Mouse (Mus musculus) embryonic facial prominence, embryonic 11.5 days (tissue): ENCODE measurements around the gene Fbln1. TPM values are rescaled to one million over a fixed set of nuclear protein-coding genes. Genes with fewer than 3 reads are reported as not detected.

Experiments
- ATAC-seq: fragments of 200-750 bp; cut with Nextera tagmentation; replicated peaks from 2 replicates; pipeline ENCODE4 v1.8.0; 2017; ENCODE audit warnings: low read depth; ENCODE audit not compliant: insufficient number of reproducible peaks, low FRiP score, low TSS enrichment
- DNase-seq: peaks from one replicate; pipeline ENCODE4 v3.0.0-alpha.2; 2015; ENCODE audit warnings: low spot score
- H3K27ac ChIP-seq: fragments of 300-500 bp; sonication (generic); replicated peaks from 2 replicates; pipeline ENCODE4 v1.5.1; 2014; ENCODE audit warnings: mild to moderate bottlenecking, low read depth, low read length, control low read depth
- H3K27me3 ChIP-seq: fragments of 300-500 bp; sonication (generic); 2 replicates; pipeline ENCODE4 v1.6.1; 2014; ENCODE audit warnings: mild to moderate bottlenecking, low read length, moderate library complexity, mixed read lengths; ENCODE audit not compliant: control insufficient read depth, insufficient read depth
- H3K36me3 ChIP-seq: fragments of 300-500 bp; sonication (generic); replicated peaks from 2 replicates; pipeline ENCODE4 v1.6.1; 2014; ENCODE audit warnings: low read depth, mild to moderate bottlenecking, low read length, moderate library complexity, mixed read lengths; ENCODE audit not compliant: control insufficient read depth, insufficient read depth
- H3K4me1 ChIP-seq: fragments of 300-500 bp; sonication (generic); 2 replicates; pipeline ENCODE4 v1.6.1; 2014; ENCODE audit warnings: low read length, mixed read lengths; ENCODE audit not compliant: control insufficient read depth, insufficient read depth
- H3K4me2 ChIP-seq: fragments of 300-500 bp; sonication (generic); 2 replicates; pipeline ENCODE4 v1.6.1; 2014; ENCODE audit warnings: low read depth, mild to moderate bottlenecking, control low read depth, low read length, moderate library complexity
- H3K4me3 ChIP-seq: fragments of 300-500 bp; sonication (generic); 2 replicates; pipeline ENCODE4 v1.5.1; 2014; ENCODE audit warnings: low read depth, low read length, control low read depth
- H3K9ac ChIP-seq: fragments of 300-500 bp; sonication (generic); replicated peaks from 2 replicates; pipeline ENCODE4 v1.6.1; 2014; ENCODE audit warnings: mild to moderate bottlenecking, control low read depth, low read length
- H3K9me3 ChIP-seq: fragments of 300-500 bp; sonication (generic); replicated peaks from 2 replicates; pipeline ENCODE4 v1.6.1; 2016; ENCODE audit warnings: mild to moderate bottlenecking, low read length, inconsistent platforms, mixed read lengths; ENCODE audit not compliant: control insufficient read depth
- WGBS: fragments of 180-500 bp; shearing (Covaris S2); extraction: QIAGEN DNeasy Blood & Tissue Kit; methylation state at CpG from one replicate; pipeline ENCODE4 v1.1.7; 2014; 5-methylcytosine and 5-hydroxymethylcytosine counted together
- polyA plus RNA-seq: library from polyadenylated mRNA; unstranded; fragments of >200 nt; fragmentation: Nextera tagmentation; extraction: Ambion mirVana; gene quantifications from 2 replicates; pipeline ENCODE4 v1.2.1, GENCODE M21; 2014

Gene Fbln1
- polyA plus RNA-seq, 1 experiment from 2014 or later, result 200 TPM

DNA sequence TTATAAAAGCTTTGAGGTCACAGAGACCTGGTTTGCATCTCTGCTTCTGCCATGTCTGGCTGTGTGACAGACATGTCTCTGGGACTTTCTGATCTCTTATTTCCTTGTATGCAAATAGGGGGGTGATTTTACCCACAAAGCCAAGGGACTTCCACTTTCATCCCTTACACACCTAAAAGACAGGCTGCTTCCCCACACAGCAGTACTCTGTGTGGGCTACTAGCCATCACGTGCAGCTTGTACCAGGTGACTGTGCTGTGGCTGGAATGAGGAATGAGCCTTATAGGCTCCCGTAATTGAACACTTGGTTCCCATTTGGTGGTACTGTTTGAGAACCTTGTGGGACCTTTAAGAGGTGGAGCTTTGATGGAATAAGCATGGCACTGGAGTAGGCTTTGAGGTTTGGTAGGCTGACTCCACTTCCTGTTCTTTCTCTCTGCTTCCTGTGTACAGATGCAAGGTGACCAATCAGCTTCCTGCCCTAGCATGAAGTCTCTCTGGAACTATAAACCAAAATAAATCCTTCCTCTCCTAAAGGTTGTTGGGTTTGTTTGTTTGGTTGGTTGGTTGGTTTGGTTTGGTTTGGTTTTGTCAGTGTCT is 101.4 kb downstream of the Fbln1 start:
- ATAC-seq, result no peak
- no peak overlapping the region for H3K9ac ChIP-seq
- no peak overlapping the region for H3K27ac ChIP-seq
- no peaks in the 10 kb centered on the region for H3K27me3 ChIP-seq
- H3K9me3 ChIP-seq, result no peaks in the 10 kb centered on the region
- no peak overlapping the region for H3K4me3 ChIP-seq
- no peak overlapping the region for H3K4me2 ChIP-seq
- H3K36me3 ChIP-seq, result no peaks in the 10 kb centered on the region
- whole genome bisulfite sequencing, result 88% methylated on average over 2 of the region's 2 CpGs
- H3K4me1 ChIP-seq, result no peaks in the 10 kb centered on the region
- DNase-seq, result no peak

DNA sequence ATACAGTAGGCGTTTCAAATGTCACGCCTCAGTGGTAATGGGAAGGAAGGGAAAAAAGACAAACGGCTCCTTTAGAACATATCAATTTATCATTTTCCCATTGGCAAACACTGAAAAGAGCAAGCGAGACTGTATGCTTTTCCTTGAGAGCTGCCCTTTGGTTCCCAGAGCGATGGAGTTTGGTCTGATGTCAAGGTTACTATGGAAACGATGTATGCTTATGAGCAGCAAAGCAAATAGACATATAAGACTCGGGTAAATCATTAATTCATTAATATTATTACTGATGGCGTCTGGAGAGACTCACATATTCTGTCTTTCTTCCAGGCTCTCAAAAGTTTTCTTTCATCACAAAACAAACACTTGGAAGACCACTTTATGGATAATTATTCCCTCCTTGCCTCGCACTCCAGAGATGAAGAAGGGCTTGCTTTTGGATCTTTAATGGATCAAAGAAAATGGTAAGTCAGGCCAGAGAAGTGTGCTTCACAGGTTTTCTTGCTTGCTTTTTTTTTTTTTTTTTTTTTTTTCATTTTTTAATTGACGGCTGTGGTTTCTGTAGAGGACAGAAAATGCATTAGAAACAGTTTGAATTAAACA is 105.4 kb downstream of the Fbln1 start:
- ATAC-seq (no peak), DNase-seq (no peak)
- H3K27ac ChIP-seq, result no peak overlapping the region
- H3K4me1 ChIP-seq, result no peaks in the 10 kb centered on the region
- no peaks in the 10 kb centered on the region for H3K9me3 ChIP-seq
- 85% methylated on average over 10 of the region's 10 CpGs for WGBS
- H3K36me3 ChIP-seq, result no peaks in the 10 kb centered on the region
- no peak overlapping the region for H3K4me2 ChIP-seq
- H3K9ac ChIP-seq, result no peak overlapping the region
- H3K4me3 ChIP-seq, result no peak overlapping the region
- H3K27me3 ChIP-seq, result no peaks in the 10 kb centered on the region

DNA sequence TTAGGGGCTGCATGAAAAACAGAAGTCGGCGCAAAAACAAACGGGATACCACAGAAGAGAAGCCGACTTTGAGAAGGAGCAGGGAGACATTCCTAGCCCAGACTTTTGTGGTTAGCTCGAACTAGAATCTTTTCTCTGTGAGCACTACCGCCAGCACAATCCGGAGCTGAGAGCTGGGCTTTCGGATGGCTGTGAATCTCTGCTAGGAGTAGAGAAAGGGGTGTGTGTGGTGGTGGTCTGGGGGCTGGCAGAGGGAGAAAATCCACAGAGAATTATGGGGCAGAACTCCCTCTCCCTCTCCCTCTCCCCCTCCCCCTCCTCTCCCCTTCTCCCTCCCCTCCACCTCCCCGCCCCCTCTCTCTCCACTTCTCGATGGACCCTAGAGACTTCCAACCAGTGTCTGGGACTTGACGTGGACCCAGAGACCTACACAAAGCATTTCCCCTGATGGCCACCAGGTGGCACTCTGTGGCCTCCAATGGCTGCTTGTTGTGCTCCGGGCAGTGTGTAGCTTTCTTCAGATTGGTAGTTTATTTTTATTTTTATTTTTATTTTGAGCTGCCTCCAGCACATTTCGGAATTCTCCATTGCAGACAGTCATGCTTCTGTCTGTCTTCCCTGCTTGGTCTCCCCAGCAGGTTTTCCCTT is 109.8 kb downstream of the Fbln1 start:
- Histone ChIP-seq H3K9me3 (no peaks in the 10 kb centered on the region), H3K4me2 (no peak overlapping the region), H3K36me3 (no peaks in the 10 kb centered on the region), H3K4me1 (no peaks in the 10 kb centered on the region), H3K27ac (no peak overlapping the region), H3K9ac (no peak overlapping the region), H3K4me3 (no peak overlapping the region), H3K27me3 (no peaks in the 10 kb centered on the region)
- 47% methylated on average over 11 of the region's 13 CpGs for WGBS
- DNase-seq (peak; percentile 80), ATAC-seq (no peak)

DNA sequence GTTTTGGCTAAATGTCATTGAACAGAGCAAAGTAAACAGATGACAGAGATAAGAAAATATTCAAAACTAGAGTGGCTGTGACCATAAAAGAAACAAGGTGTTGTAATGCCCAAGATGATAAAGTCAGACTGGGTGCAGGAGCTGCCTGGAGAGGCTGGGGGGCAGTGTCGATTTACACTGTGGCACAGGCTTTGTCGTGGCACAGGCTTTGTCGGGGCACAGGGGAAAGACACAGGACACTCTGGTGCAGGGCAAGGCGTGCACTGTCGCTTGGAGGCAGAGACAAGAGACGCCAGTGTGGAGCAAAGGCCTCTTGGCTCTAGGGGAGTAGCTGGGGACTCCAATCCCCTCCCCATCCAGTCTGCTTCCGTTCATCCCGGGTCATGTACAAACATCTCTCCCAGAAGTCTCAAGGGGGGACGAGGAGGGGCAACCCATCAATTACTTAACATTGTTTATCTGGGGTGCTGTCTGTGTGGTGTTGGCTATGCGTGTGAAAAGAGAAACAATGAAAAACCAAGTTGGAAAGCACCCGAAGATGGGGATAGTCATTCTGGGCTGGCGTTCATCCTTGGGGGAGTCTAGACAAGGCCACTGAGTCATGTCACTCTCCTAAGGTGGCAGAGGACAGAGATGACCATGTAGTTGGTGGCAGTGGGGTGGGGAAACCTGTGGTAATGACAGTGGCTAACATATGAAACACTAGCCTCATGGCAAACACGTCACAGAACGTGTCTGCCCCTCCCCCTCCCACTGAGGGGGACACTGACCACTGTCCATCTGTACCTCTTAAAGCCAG is 110.8 kb downstream of the Fbln1 start:
- H3K4me1 ChIP-seq, result no peaks in the 10 kb centered on the region

DNA sequence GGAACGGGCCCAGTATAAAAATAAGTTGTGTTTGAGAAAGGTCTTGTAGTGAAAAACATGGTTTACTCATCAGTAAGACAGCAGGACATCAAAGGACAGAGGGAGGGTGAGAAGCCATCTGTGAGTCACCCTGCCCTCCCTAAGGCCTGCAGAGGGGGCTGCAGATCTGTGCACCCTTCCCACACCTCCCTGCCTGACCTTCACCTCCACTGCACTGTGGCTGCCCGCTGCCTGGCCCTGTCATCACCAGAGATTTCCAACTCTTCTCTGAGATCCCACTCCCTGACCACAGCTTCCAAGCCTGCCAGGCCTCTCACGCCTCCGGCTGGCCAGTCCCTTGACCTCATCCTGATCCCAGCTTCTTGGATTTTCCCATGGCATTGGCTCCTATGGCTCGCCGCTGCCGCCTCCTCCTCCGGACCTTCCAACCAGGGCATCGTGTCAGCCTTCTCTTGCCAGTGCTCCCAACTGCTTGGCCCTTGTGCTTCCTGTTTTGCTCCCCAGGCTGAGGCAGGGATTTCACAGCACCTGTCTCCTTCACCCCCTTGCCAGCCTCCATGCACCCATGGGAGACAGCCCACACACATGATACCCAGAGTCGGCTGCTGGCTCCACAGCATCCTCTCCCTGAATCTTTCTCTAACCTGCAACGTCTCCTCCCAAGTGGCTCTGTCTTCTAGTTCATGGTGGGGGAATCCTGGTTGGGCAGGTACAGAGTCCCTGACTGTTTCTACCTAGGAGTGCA is 114.3 kb downstream of the Fbln1 start:
- 72% methylated on average over 11 of the region's 11 CpGs for WGBS
- DNase-seq, result no peak
- H3K4me1 ChIP-seq, result no peaks in the 10 kb centered on the region
- H3K9me3 ChIP-seq, result no peaks in the 10 kb centered on the region
- ATAC-seq, result no peak
- no peak overlapping the region for H3K27ac ChIP-seq
- H3K9ac ChIP-seq, result no peak overlapping the region
- H3K36me3 ChIP-seq, result no peaks in the 10 kb centered on the region
- no peak overlapping the region for H3K4me2 ChIP-seq
- H3K27me3 ChIP-seq, result no peaks in the 10 kb centered on the region
- no peak overlapping the region for H3K4me3 ChIP-seq

More for the DNA sequence above, 110.8 kb downstream of the Fbln1 start:
- DNase-seq, result no peak
- Histone ChIP-seq H3K9ac (no peak overlapping the region), H3K36me3 (no peaks in the 10 kb centered on the region), H3K4me2 (no peak overlapping the region), H3K9me3 (no peaks in the 10 kb centered on the region), H3K27ac (no peak overlapping the region), H3K4me3 (no peak overlapping the region), H3K27me3 (no peaks in the 10 kb centered on the region)
- WGBS, result 60% methylated on average over 14 of the region's 14 CpGs
- ATAC-seq, result no peak

DNA sequence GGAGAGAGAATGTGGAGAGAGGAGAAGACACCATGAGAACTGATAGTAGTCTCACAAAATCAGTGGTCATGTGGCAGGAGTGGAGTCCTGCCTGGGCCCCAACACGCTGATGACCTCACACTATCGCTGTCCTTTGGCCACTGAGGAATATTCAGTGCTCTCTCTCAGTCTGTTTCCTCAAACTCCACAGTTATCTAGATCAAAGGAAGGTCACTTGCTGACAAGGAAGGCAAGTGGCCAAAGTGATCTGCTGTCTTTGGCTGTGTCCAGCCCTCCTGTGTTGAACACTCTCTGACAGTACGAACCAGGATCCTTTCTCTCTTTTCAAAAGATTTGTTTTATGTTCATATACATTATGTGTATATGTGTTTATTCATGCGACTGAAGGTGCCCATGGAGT is 117.5 kb downstream of the Fbln1 start:
- H3K9me3 ChIP-seq, result no peaks in the 10 kb centered on the region
- no peaks in the 10 kb centered on the region for H3K27me3 ChIP-seq
- ATAC-seq (no peak), DNase-seq (no peak)
- no peak overlapping the region for H3K9ac ChIP-seq
- no peak overlapping the region for H3K4me3 ChIP-seq
- no peaks in the 10 kb centered on the region for H3K36me3 ChIP-seq
- H3K4me1 ChIP-seq, result no peaks in the 10 kb centered on the region
- H3K27ac ChIP-seq, result no peak overlapping the region
- WGBS, result 92% methylated on average over 4 of the region's 4 CpGs
- H3K4me2 ChIP-seq, result no peak overlapping the region

DNA sequence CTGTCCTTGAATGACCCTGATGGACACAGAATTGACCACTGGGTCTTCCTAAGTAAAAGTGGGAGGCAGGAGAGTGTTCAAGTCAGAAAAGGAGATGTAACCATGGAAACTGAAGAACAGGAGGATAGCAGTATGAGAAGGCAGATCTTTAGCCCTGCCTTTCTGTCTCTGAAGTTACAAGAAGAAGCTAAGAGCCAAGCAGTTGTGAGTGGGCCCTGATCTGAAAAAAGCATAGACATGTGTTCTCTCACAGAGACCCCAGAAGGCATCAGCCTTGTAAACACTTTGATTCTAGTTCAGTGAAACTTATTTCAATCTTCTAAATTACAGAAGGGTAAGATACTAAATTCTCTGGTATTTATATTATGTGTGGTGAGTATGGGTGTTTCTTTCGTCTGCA is 118.7 kb downstream of the Fbln1 start:
- no peaks in the 10 kb centered on the region for H3K9me3 ChIP-seq
- H3K36me3 ChIP-seq, result no peaks in the 10 kb centered on the region
- H3K27ac ChIP-seq, result no peak overlapping the region
- H3K4me2 ChIP-seq, result no peak overlapping the region
- H3K4me3 ChIP-seq, result no peak overlapping the region
- no peaks in the 10 kb centered on the region for H3K27me3 ChIP-seq
- DNase-seq (no peak), ATAC-seq (no peak)
- no peaks in the 10 kb centered on the region for H3K4me1 ChIP-seq
- WGBS, result 97% methylated on average over 1 of the region's 1 CpGs
- no peak overlapping the region for H3K9ac ChIP-seq
